Mouse (Mus musculus) liver, postnatal 0 days (tissue): ENCODE data around the gene Klhl3.

Experiments used
- CTCF ChIP-seq: sonication (generic); IDR thresholded peaks from 2 replicates; pipeline ENCODE4 v1.5.1; 2016; ENCODE audit warnings: antibody characterized with exemption, low read depth
- EP300 ChIP-seq: IDR thresholded peaks from 2 replicates; pipeline ENCODE4 v1.6.1; 2016; ENCODE audit warnings: antibody characterized with exemption, low read depth, mild to moderate bottlenecking

- TF ChIP-seq CTCF (no peak), EP300 (no peak)
Measured at GRCm38 (mm10) chr13:58160761-58161160, 47.4 kb upstream of the Klhl3 start.
